Mouse (Mus musculus) left cerebral cortex, postnatal 36 days (tissue): ENCODE data around the gene Olah. TPM values are rescaled to one million over a fixed set of nuclear protein-coding genes. Genes with fewer than 3 reads are reported as not detected.
"Not testable (repeated sequence)": the region's sequence is repeated elsewhere in the genome, so short reads cannot be mapped to it uniquely, and the experiment has no call there.

Experiments
- DNase-seq, 2 experiments: peaks; one replicate each; pipeline ENCODE4 v3.0.0; 2021 to 2022; ENCODE audit warnings: low spot score in 2 of 2, mixed read lengths in 1 of 2
- intact Hi-C: fragments of 180-260 bp; cut with DNase I; formaldehyde crosslinking; loops from one replicate; pipeline ENCODE4 v1.15.1; 2025
- total RNA-seq, 2 experiments: library from RNA; stranded (reverse); gene quantifications; 2 replicates each; pipeline ENCODE4 v1.2.3; 2021

Gene Olah
- total RNA-seq, result not detected

DNA sequence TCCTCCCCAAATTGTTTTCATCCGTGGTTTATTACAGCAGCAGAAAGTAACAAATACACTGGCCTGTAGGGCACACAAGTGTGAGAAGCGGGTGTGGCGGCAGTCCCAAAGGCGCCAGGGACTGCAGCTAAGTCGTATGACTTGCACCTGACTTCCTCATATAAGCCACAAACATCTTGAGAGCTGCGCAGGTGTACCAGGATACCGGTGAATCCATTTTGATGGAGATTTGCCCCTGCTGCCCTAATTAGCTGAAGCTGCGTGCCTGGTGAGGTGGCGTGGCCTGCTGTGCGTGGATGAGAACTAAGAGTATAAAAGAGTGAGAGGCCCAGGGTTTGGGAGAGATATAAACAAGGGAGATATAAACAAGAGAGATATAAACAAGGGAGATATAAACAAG, at the start of gene Olah:
TSS of gene Olah (minus strand) at position 101 of the 400 bp plus-strand sequence.
- DNase-seq, intact Hi-C loops: not testable (repeated sequence)

DNA sequence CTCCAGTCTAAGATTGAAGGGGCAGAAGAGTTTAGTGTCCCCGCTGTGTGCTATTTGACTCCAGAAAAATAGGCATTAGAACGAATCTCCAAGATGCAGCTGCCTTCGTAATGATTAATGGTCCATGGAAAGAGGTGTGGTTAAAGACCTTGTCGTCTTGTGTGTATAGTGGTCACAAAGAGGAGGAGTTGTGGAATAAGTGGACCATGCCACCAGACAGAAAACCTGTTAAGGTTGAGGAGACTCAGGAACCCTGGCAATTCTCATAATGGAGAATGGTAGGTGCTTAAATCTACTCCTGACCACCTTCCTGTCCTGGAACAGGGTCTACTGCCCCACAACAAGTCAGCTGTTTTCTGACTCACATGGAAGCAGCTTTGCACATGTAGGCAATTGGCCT, 49.0 kb upstream of the Olah start:
- intact Hi-C loops, result no loop called here

DNA sequence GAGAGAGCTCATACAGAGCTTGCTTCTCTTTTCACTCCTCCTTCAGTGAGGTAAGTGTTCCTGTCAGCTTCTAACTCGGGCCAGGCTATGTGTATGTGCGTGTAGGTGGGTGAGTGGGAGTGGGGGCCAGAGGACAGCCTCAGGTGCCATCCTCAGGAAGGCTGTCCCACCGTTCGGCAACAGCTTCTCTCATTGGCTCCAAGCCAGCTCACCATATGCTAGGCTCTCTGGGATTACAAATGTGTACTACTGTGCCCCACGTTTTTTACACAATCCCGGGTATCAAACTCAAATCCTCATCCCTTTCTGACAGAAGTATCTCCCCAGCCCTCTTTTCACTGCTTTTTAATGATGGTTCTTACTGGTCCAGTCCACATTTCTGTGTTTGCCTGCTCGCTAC, 47.2 kb upstream of the Olah start:
- no peak for DNase-seq
- intact Hi-C loops, result no loop called here

More for the DNA sequence above, 49.0 kb upstream of the Olah start:
- no peak for DNase-seq

DNA sequence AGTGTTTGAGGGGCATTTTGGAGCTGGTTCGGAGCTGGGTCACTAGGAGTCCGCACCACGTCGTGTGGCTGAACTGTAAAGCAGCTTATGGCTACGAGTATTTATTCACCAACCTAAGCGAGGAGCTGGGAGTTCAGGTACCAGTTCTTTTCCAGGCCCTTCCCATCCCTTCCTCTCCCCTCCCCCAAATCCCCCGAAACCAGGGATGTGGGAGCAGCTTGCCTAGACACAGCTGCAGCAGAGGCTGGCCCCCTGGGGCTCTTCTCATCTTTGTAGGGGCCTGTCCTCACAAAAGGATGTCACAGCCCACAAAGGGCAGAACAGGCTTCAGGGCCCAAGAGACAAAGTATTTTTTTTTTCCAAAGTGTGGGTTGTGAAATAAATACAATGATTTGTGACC, 40.9 kb upstream of the Olah start:
- no peak for DNase-seq
- intact Hi-C loops, result no loop called here

DNA sequence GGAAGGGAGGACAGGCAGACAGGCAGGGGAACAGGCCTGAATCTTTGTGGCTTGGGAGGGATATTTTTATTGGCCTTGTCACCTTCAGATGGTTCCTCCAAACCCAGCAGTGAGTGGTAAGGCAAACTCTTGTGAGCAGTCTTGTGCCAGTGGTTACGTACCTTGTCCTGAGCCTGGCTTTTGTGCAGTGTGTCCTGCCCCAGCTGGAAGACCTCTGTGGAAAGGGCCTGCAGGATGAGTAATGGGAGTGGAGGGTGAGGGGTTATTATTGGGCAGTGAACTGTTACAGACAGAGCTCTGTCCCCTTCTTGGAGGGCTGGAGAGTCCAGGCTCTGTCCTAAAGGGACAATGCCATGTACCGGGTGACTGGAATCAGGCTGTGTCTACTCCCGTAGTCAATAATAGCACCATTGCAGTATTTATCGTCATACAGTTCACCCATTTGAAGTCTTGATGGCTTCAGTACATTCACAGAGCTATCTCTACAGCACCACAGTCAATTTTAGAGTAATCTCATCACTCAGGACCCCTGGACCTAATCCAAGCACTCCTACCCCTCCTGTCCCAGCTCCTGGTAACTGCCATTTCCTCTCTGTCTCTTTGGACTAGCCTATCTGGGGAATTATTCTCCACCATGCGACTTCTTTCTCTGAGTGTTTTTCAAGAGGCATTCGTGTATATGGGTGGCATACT, 38.5 kb upstream of the Olah start:
- no peak for DNase-seq
- intact Hi-C loops, result no loop called here

DNA sequence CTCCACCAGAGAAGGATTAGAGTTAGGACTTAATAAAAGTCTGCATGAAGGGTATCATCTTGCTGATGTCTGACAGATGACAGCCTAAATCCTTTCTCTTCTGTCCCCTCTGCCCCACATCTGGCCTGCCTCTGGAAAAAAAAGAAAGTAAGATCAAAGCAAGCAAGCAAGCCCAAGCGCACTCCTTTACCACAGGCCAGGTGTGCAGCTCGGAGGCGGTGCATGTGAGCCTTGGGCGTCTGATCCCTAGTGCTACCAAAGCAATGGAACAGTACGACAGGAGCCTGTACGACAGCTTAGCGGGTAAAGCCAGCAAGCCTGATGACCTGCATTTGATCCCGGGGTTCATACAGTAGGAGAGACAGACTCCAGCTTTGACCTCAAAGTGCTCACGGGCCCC, 33.9 kb upstream of the Olah start:
- DNase-seq, result no peak
- intact Hi-C loops, result no loop called here

GRCm38 (mm10) chr2:3424579-3424910, 27.5 kb upstream of the Olah start:
- intact Hi-C loops, result no loop called here

DNA sequence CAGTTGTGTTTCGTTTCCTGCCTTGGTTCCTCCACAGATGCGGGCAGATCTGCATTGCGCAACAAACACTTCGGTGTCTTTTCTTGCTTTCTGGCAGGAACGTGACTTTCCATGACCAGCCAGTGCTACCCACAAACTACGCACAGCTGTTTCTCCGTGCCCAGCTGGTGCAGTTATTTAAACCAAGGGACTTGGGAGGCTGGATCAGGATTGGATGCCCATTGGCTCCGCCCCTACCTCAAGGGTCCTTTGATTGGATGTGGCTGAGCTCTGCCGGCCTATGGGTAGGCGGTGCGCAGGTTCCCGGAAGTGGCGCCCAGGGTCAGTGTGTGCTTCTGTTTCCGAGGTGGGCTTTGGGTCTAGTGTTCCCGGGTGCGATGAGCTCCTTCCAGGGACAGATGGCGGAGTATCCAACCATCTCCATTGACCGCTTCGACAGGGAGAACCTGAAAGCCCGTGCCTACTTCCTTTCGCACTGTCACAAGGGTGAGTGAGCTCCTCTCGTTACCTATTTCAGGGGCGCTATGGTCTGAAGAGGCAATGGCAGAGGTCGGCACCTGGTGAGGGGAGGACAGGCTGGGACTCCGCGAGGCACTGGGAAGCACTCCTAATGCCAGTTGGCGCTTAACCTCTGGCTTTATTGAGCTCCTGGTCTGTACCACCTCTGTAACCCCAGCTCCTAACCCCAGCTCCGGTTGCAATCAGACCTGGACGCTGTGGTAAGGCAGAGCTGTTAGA, 27.0 kb upstream of the Olah start, which contains the start of gene Dclre1c:
TSS of gene Dclre1c (plus strand) at position 291 of the 738 bp plus-strand sequence.
- peak; percentile 90 to 91 for DNase-seq
- intact Hi-C loops, result no loop called here

More at GRCm38 (mm10) chr2:3424579-3424910, 27.5 kb upstream of the Olah start:
- no peak for DNase-seq

- intact Hi-C loops, result no loop called here
- no peak for DNase-seq
Observed at GRCm38 (mm10) chr2:3422548-3422947, 25.5 kb upstream of the Olah start, which contains the start of gene Meig1. Meig1 (minus strand) TSS chr2:3422648.

- no peak for DNase-seq
- intact Hi-C loops, result no loop called here
Observed at GRCm38 (mm10) chr2:3420157-3420556, 23.1 kb upstream of the Olah start.

DNA sequence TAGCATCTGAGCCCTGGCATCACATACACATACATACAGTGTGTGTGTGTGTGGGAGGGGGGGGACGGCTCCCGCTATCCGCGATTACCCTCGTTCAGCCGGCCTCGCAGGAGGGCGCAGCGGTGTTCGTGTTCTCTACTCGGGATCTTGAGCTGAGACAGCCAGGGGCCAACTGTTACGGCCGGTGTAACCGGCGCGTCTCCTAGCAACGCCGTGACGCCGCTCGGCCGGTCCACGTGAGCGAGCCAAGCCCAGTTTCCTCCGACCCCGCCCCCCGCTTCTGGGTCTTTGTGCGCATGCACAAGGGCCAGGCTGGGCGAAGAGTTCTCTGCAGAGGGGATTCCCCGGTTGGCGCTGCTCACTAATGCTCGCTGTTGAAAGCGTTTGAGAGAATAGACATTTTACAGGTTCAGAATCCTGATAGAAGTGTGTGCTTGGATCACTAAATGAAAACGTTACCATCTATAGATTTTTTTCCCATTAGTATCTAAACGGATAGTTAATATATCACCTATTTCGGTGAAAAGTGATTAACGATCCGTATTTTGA, 21.9 kb upstream of the Olah start:
- intact Hi-C loops, result loop anchor here (5.0 kb wide), 2 partner anchors 72 to 93 kb away; partner anchors contain the start of genes Cdnf, Gm45902 and Hspa14

GRCm38 (mm10) chr2:3415676-3416075, 18.7 kb upstream of the Olah start:
- DNase-seq, result no peak
- intact Hi-C loops, result loop anchor here (5.0 kb wide), 2 partner anchors 68 to 97 kb away; partner anchors contain the start of genes Cdnf, Gm45902 and Hspa14

More for the DNA sequence above, 21.9 kb upstream of the Olah start:
- DNase-seq, result peak; percentile 93 to 94

DNA sequence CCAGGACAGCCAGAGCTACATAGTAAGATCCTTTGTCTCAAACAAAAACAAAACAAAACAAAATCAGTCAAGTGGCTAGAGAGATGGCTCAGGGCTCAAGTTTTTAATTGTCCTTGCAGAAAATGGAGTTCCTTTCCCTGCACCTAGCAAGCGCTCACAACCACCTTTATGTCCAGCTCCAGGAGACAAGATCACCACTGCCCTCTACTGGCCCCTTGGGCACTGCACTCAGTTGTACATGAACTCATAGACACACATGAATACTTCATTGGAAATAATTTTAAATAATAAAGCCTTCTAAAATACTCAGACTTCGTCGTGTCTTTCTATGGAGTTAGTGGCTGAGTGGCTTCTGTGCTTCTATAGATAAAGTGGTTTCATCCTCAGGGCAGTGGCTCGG, 17.2 kb upstream of the Olah start:
- DNase-seq, result peak; percentile 30 to 52
- intact Hi-C loops, result no loop called here

- intact Hi-C loops, result loop anchor here (5.0 kb wide), 1 partner anchor 45 kb away; no protein-coding TSS in a partner anchor
- no peak for DNase-seq
Observed at GRCm38 (mm10) chr2:3407756-3408155, 10.7 kb upstream of the Olah start.

DNA sequence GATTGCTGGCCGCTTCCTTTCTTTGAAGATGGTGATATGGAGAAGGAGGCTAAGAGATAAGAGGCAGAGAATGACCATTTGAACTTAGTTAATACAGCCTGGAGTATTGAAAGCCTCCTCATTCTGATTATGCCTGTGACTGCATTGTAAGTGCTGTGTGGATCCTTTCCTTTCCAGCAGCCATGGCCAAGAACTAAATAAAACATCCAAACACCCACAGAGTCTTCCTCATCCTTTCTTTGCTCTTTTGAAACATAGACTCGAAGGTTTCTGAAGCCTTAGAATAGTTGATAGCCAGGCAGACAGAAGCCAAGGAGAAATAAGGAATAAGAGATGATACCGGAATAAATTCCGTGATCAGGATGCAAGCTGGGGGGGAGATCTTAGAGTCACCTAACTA, 9.0 kb upstream of the Olah start:
- DNase-seq, result no peak
- intact Hi-C loops, result loop anchor here (5.0 kb wide), 1 partner anchor 44 kb away; no protein-coding TSS in a partner anchor

- intact Hi-C loops, result no loop called here
Observed at GRCm38 (mm10) chr2:3391945-3392344, 5.1 kb downstream of the Olah start.

GRCm38 (mm10) chr2:3387105-3387860, 9.7 kb downstream of the Olah start:
- intact Hi-C loops, result no loop called here

More at GRCm38 (mm10) chr2:3391945-3392344, 5.1 kb downstream of the Olah start:
- DNase-seq, result no peak

GRCm38 (mm10) chr2:3365127-3365526, 31.9 kb downstream of the Olah start:
- DNase-seq, result no peak
- intact Hi-C loops, result no loop called here

More at GRCm38 (mm10) chr2:3387105-3387860, 9.7 kb downstream of the Olah start:
- DNase-seq, result no peak

DNA sequence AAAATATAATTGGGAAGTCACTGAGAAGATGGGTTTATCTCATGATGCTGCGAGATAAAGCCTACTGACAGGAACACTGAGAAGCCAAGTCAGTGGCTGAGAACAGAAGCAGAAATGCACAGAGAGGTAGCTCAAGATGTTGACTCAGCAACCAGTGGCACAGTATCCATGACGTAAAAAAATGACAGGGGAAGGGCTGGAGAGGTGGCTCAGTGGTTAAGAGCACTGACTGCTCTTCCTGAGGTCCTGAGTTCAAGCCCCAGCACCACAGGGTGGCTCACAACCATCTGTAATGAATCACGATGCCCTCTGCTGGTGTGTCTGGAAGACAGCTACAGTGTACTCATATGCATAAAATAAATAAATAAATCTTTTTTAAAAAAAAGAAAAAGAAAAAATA, 35.9 kb downstream of the Olah start:
- intact Hi-C loops, result loop anchor here (5.0 kb wide), 1 partner anchor 46 kb away; no protein-coding TSS in a partner anchor
- no peak for DNase-seq

DNA sequence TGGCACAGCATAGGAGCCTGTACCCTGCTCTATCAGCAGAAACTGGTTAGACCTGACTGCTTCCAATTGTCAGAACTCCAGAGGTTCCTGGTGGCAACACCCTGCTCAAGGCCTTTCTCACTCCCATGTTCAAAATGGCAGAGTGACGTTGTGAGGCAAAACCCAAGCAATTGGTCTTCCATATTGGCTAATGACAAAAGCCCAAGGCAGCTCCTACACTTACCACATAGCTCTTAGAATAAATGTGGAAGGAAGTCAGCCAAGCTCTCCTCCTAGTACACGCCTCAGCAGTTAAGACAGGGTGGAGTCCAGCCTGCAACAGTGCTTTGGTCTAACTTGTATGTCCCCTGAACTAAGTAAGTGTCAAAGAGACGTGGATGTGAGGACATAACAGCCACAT, 39.1 kb downstream of the Olah start:
- intact Hi-C loops, result no loop called here
- no peak for DNase-seq
